Mouse (Mus musculus): ENCODE results near the gene Cdc42se1. TPM values are rescaled to one million over a fixed set of nuclear protein-coding genes. Genes with fewer than 3 reads are reported as not detected.
A peak's percentile ranks its signal among the peaks of the same experiment; 100 is the strongest.

The Cdc42se1 gene
- total and polyA plus RNA-seq, 3 experiments, result 55.3 to 128 (median 71.1) TPM

DNA sequence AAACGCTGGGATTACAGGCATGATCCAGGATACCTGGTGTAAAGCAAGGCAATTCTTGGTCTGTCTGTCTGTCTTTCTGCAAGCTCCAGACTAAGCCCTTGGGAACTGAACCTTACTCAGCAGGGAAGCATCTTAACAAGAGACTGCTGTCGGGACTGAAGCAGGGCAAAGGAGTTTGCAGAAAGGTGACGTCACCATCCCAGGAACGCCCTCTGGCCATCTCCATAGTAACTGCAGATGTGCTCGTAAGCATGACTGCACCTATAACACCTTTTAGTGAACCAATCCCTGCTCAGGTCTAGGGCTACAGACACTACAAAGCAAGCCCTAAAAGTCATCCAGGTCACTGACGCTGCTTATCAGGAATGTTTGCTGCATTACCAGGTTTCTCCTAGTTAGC is 4.2 kb upstream of the Cdc42se1 start:
- dilution Hi-C loops (cut with MboI; ENCODE audit: extremely low pct_ligation_motif_present, extremely low pct_unique_long_range_greater_than_20kb, low sequenced_read_pairs), result no loop called here

DNA sequence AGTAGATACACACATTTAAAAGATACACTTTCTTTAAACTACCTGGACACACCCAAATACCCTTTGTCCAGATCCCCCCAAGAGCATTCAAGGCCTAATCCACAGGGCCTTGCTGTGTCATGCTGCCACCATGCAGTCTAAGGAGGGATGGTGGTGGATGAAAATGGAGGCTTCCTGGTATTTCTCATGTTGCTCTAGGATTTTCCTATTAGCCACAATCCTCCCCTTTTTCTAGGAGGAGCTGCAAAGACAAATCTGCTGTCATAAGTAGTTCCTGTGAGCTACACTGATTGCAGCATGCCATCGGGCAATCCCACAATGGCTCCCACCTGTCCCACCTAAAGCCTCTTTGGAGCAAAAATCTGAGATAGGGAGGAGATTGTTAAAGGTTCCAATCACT is 1.3 kb upstream of the Cdc42se1 start:
- H3K4me3 ChIP-seq (replicated peaks in 1 of 3; ENCODE audit: low read depth in 2 of 3, low read length in 2 of 3, poor library complexity in 1 of 3), result peak overlapping the region; percentile 76 to 97 (median 96)
- peak overlapping the region; percentile 22; the same call in 1 of the 2 replicates for H3K4me2 ChIP-seq (ENCODE audit: insufficient read depth, low read depth, poor library complexity, severe bottlenecking)
- H3K79me2 ChIP-seq (replicated peaks; ENCODE audit: control insufficient read depth, extremely low read depth, insufficient read depth, poor library complexity, severe bottlenecking), result peaks cover 85% of the 10 kb centered on the region
- no peaks in the 10 kb centered on the region for H3K27me3 ChIP-seq (replicated peaks)
- in situ Hi-C loops (cut with MboI; ENCODE audit: low pct_ligation_motif_present, low pct_unique_long_range_greater_than_20kb, low sequenced_read_pairs), result no loop called here
- H3K27ac ChIP-seq (ENCODE audit: insufficient read depth, low read depth), result no peak overlapping the region
- H3K36me3 ChIP-seq (replicated peaks in 1 of 2; ENCODE audit: control insufficient read depth in 1 of 2, insufficient read depth in 1 of 2, low read length in 1 of 2), result peaks cover 26 to 45% of the 10 kb centered on the region in 2 experiments
- peaks cover 9 to 38% of the 10 kb centered on the region in 2 experiments for H3K4me1 ChIP-seq (ENCODE audit: control insufficient read depth in 1 of 2, insufficient read depth in 2 of 2)
- 0 out of 2 replicates have a peak, but pooled peaks have one; percentile 37 for TF ChIP-seq MXI1 (IDR thresholded peaks at IDR 0.05; ENCODE audit: low read depth, low read length)
- no peak for TF ChIP-seq HCFC1 (IDR thresholded peaks at IDR 0.05; ENCODE audit: low read depth, low read length)
- TF ChIP-seq CHD1 (IDR thresholded peaks at IDR 0.05; ENCODE audit: low read depth, low read length), result peak; percentile 27; the same call in 1 of the 2 replicates
- TF ChIP-seq CTCF (conservative IDR thresholded peaks at IDR 0.05 in 1 of 2, IDR thresholded peaks at IDR 0.05 in 1 of 2; ENCODE audit: low read depth in 2 of 2, low read length in 2 of 2), result no peak
- no peak for TF ChIP-seq MAZ (IDR thresholded peaks at IDR 0.05; ENCODE audit: low read depth, low read length)
- TF ChIP-seq MAFK (IDR thresholded peaks at IDR 0.05; ENCODE audit: insufficient replicate concordance, low read length), result 0 out of 2 replicates have a peak, but pooled peaks have one; percentile 17
- TF ChIP-seq IRF4 (IDR thresholded peaks at IDR 0.05; ENCODE audit: low read depth, low read length), result no peak
- no peak for TF ChIP-seq TBP (conservative IDR thresholded peaks at IDR 0.05; ENCODE audit: low read depth, low read length)
- peak; percentile 36 for TF ChIP-seq SIN3A (IDR thresholded peaks at IDR 0.05; ENCODE audit: low read length)
- H3K9me3 ChIP-seq (replicated peaks; ENCODE audit: low read length), result peaks cover 3% of the 10 kb centered on the region
- H3K9ac ChIP-seq (ENCODE audit: insufficient read depth, low read depth), result peak overlapping the region; percentile 95
- peak; percentile 27 for DNase-seq (ENCODE audit: extremely low read depth)
- dilution Hi-C loops (cut with MboI; ENCODE audit: extremely low pct_ligation_motif_present, extremely low pct_unique_long_range_greater_than_20kb, low sequenced_read_pairs), result no loop called here

More for the DNA sequence above, 4.2 kb upstream of the Cdc42se1 start:
- Histone ChIP-seq H3K9me3 (replicated peaks; ENCODE audit: low read length) (peaks cover 3% of the 10 kb centered on the region), H3K9ac (ENCODE audit: insufficient read depth, low read depth) (no peak overlapping the region), H3K27ac (ENCODE audit: insufficient read depth, low read depth) (no peak overlapping the region), H3K36me3 (replicated peaks in 1 of 2; ENCODE audit: control insufficient read depth in 1 of 2, insufficient read depth in 1 of 2, low read length in 1 of 2) (peaks cover 40 to 64% of the 10 kb centered on the region in 2 experiments), H3K27me3 (replicated peaks) (no peaks in the 10 kb centered on the region), H3K4me3 (replicated peaks in 1 of 3; ENCODE audit: low read depth in 2 of 3, low read length in 2 of 3, poor library complexity in 1 of 3) (no peak overlapping the region), H3K4me1 (ENCODE audit: control insufficient read depth in 1 of 2, insufficient read depth in 2 of 2) (peaks cover 0 to 34% of the 10 kb centered on the region in 2 experiments; a peak in 3 of 4 replicates), H3K79me2 (replicated peaks; ENCODE audit: control insufficient read depth, extremely low read depth, insufficient read depth, poor library complexity, severe bottlenecking) (peaks cover 62% of the 10 kb centered on the region), H3K4me2 (ENCODE audit: insufficient read depth, low read depth, poor library complexity, severe bottlenecking) (no peak overlapping the region)
- TF ChIP-seq USF1 (IDR thresholded peaks at IDR 0.05; ENCODE audit: low read depth, low read length), result no peak
- TF ChIP-seq RCOR1 (conservative IDR thresholded peaks at IDR 0.05; ENCODE audit: low read depth, low read length), result no peak
- no peak for TF ChIP-seq KAT2A (IDR thresholded peaks at IDR 0.05; ENCODE audit: insufficient replicate concordance, low read length)
- no peak for TF ChIP-seq POLR2AphosphoS2 (IDR thresholded peaks at IDR 0.05; ENCODE audit: low read depth, low read length)
- no peak for TF ChIP-seq MEF2A (IDR thresholded peaks at IDR 0.05; ENCODE audit: borderline replicate concordance, low read depth, low read length)
- TF ChIP-seq NRF1 (IDR thresholded peaks at IDR 0.05; ENCODE audit: low read depth, low read length), result no peak
- no peak for TF ChIP-seq CHD1 (IDR thresholded peaks at IDR 0.05; ENCODE audit: low read depth, low read length)
- TF ChIP-seq CTCF (conservative IDR thresholded peaks at IDR 0.05 in 1 of 2, IDR thresholded peaks at IDR 0.05 in 1 of 2; ENCODE audit: low read depth in 2 of 2, low read length in 2 of 2), result no peak
- TF ChIP-seq ZC3H11A (IDR thresholded peaks at IDR 0.05; ENCODE audit: low read depth, low read length), result no peak
- peak; percentile 32 for DNase-seq (ENCODE audit: extremely low read depth)
- in situ Hi-C loops (cut with MboI; ENCODE audit: low pct_ligation_motif_present, low pct_unique_long_range_greater_than_20kb, low sequenced_read_pairs), result loop anchor here (5.0 kb wide), 1 partner anchor 33 kb away; no protein-coding TSS in a partner anchor
